Mouse (Mus musculus) G1E (cell line): ENCODE measurements at regions not wholly inside any gene's neighbourhood (a gene's known extent, or its start where the extent isn't known, plus 50 kb on each side); places are given as distances from the start of the nearest gene placed in this dataset.

Experiments
- CTCF ChIP-seq: IDR thresholded peaks from 2 replicates; pipeline ENCODE4 v1.5.1; 2012; ENCODE audit warnings: low read depth, low read length, inconsistent platforms, mixed read lengths
- GATA1 ChIP-seq: IDR thresholded peaks from 2 replicates; pipeline ENCODE4 v1.6.1; 2012; ENCODE audit warnings: borderline replicate concordance, low read length, inconsistent platforms, mixed read lengths
- POLR2AphosphoS5 ChIP-seq: IDR thresholded peaks from 2 replicates; pipeline ENCODE4 v1.6.1; 2012; ENCODE audit warnings: low read depth, low read length, inconsistent platforms; ENCODE audit not compliant: insufficient replicate concordance

DNA sequence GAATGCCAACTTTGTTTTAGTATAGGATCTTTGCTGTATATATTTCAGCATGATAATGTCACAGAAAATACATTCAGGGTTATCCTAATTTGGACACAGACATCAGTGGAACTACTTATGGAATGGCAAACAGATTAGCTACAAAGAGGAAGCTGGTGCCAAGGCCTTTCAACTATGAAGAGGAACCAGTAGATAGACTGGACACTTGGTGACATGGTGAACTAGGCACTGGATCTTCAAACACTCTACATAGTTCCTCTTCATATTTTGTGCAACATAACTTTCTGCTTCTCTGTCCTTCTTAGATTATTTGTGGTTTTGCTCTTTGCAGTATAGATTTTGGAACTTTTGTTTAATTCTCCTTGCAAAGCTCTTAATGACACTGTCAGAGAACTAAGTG lies 85.4 kb upstream of the Lyplal1 start:
- TF ChIP-seq POLR2AphosphoS5 (no peak), CTCF (no peak), GATA1 (no peak)
